Mouse (Mus musculus): ENCODE results near the gene Snap25. TPM values are rescaled to one million over a fixed set of nuclear protein-coding genes. Genes with fewer than 3 reads are reported as not detected.

Snap25 gene
- polyA plus RNA-seq, 1 experiment from 2014 or later: not detected

DNA sequence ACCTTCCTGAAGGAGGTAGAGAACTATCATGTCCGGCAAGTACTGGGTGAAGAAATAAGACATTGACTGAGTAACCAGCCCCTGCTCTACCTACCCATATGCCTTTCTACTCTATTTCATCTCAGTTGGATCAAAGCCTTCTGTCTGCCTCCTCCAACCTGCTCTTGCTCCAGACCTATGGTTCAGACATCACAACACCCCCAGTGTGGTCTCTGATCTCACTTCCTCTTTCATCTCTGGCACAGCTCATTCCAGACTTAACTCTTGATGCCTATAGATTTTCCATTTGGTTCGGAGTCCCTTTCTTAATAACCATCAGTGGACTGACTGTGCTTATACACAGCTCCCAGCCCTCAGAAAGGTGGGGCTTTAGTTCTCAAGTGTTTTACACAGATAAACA is 37.1 kb upstream of the Snap25 start:
- no peak overlapping the region for H3K4me2 ChIP-seq (ENCODE audit: low read depth, low read length)
- no peak overlapping the region for H3K4me3 ChIP-seq (ENCODE audit: low read depth, low read length)
- no peak for ATAC-seq
- WGBS (ENCODE audit: insufficient replicate concordance): 76% methylated on average over 2 of the region's 2 CpGs
- H3K36me3 ChIP-seq (replicated peaks; ENCODE audit: insufficient read depth, low read length): no peaks in the 10 kb centered on the region
- no peaks in the 10 kb centered on the region for H3K27me3 ChIP-seq (ENCODE audit: insufficient read depth, low read length)
- no peak for DNase-seq
- H3K4me1 ChIP-seq (ENCODE audit: insufficient read depth): peaks cover 7% of the 10 kb centered on the region; the same call in 1 of the 2 replicates
- no peak overlapping the region for H3K9ac ChIP-seq (replicated peaks)
- no peaks in the 10 kb centered on the region for H3K9me3 ChIP-seq (ENCODE audit: low read length)
- no peak overlapping the region for H3K27ac ChIP-seq (ENCODE audit: low read depth)
- TF ChIP-seq EP300 (IDR thresholded peaks at IDR 0.05; ENCODE audit: low read depth) (no peak), CTCF (IDR thresholded peaks at IDR 0.05; ENCODE audit: low read depth) (no peak)

DNA sequence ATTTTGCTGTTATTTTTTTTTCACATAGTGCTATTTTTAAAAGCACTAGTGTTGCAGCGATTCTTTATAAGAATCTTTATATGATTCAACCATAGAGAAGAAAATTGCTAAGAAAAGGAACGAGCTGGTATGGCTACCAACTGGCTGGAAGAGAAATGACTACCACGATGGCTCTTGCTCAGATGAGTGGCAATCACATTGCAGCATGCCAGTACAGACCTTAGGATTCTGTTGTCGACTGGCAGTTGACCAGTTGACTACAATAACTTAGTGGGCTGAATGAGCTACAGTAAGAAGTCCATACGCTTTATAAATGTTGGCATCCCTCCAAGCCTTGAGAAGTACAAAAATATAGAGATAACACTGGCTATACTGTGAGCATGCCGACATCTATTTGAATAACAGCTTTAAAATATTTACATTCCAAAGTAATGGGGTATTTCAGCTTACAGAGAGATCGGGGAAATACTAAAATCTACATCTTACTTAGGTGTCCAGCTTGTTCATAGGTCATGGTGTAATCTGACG is 36.3 kb upstream of the Snap25 start:
- no peak for ATAC-seq
- 61% methylated on average over 8 of the region's 8 CpGs for WGBS (ENCODE audit: insufficient replicate concordance)
- no peak overlapping the region for H3K9ac ChIP-seq (replicated peaks)

DNA sequence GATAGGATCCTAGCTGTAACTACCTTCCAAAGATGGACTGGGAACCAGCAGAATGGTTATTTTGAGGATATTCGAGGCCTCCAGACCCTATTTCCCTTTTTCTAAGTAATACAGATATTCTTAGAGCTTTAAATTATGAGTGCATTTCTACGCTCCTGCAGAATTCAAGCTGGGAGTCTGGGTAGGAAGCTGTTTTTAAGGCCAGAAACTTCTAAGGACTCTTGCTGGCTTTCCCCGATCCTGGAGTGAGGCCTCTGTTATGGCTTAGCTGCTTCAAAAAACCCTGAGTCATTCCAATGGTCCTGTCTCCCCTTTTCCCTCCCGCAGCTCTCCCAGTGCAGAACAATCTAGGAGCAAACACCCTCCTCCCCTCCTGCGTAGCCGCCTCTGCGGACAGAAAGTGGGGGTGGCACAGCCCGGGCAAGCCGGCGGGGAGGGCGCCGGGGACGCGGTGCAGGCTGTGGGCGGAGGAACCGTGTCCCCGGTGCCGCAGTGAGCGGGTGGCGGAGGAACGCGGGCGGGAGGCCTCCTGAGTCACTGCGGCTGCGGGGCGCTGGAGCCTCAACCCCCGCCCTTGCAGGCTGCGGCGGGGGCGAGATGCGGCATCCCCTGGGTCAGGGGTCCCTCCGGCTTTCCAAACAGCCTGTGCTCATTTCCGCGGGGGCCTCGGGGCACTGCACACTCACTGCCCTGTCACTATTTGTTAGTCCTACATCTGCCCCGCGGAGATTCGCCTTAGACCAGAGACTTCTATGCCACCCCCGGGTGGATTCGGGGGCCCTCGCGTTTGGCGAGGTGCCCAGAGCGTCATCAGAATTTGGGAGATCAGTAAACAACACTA is 34.7 kb upstream of the Snap25 start:
- peak overlapping the region; percentile 79 for H3K4me2 ChIP-seq (ENCODE audit: low read depth, low read length)
- H3K27me3 ChIP-seq (ENCODE audit: insufficient read depth, low read length): no peaks in the 10 kb centered on the region
- peak; percentile 78 for ATAC-seq
- peak overlapping the region; percentile 81 for H3K27ac ChIP-seq (ENCODE audit: low read depth)
- peak; percentile 58 for DNase-seq
- peak overlapping the region; percentile 54 for H3K4me3 ChIP-seq (ENCODE audit: low read depth, low read length)
- TF ChIP-seq CTCF (IDR thresholded peaks at IDR 0.05; ENCODE audit: low read depth) (no peak), EP300 (IDR thresholded peaks at IDR 0.05; ENCODE audit: low read depth) (no peak)
- no peaks in the 10 kb centered on the region for H3K36me3 ChIP-seq (replicated peaks; ENCODE audit: insufficient read depth, low read length)
- 5% methylated on average over 44 of the region's 44 CpGs for WGBS (ENCODE audit: insufficient replicate concordance)
- no peaks in the 10 kb centered on the region for H3K9me3 ChIP-seq (ENCODE audit: low read length)
- H3K9ac ChIP-seq (replicated peaks): peak overlapping the region; percentile 64
- H3K4me1 ChIP-seq (ENCODE audit: insufficient read depth): peaks cover 7% of the 10 kb centered on the region; the same call in 1 of the 2 replicates

More for the DNA sequence above, 36.3 kb upstream of the Snap25 start:
- H3K27ac ChIP-seq (ENCODE audit: low read depth): no peak overlapping the region
- TF ChIP-seq EP300 (IDR thresholded peaks at IDR 0.05; ENCODE audit: low read depth) (no peak), CTCF (IDR thresholded peaks at IDR 0.05; ENCODE audit: low read depth) (no peak)
- no peaks in the 10 kb centered on the region for H3K9me3 ChIP-seq (ENCODE audit: low read length)
- H3K27me3 ChIP-seq (ENCODE audit: insufficient read depth, low read length): no peaks in the 10 kb centered on the region
- no peaks in the 10 kb centered on the region for H3K36me3 ChIP-seq (replicated peaks; ENCODE audit: insufficient read depth, low read length)
- no peak for DNase-seq
- no peak overlapping the region for H3K4me2 ChIP-seq (ENCODE audit: low read depth, low read length)
- no peak overlapping the region for H3K4me3 ChIP-seq (ENCODE audit: low read depth, low read length)
- H3K4me1 ChIP-seq (ENCODE audit: insufficient read depth): peaks cover 7% of the 10 kb centered on the region; the same call in 1 of the 2 replicates

DNA sequence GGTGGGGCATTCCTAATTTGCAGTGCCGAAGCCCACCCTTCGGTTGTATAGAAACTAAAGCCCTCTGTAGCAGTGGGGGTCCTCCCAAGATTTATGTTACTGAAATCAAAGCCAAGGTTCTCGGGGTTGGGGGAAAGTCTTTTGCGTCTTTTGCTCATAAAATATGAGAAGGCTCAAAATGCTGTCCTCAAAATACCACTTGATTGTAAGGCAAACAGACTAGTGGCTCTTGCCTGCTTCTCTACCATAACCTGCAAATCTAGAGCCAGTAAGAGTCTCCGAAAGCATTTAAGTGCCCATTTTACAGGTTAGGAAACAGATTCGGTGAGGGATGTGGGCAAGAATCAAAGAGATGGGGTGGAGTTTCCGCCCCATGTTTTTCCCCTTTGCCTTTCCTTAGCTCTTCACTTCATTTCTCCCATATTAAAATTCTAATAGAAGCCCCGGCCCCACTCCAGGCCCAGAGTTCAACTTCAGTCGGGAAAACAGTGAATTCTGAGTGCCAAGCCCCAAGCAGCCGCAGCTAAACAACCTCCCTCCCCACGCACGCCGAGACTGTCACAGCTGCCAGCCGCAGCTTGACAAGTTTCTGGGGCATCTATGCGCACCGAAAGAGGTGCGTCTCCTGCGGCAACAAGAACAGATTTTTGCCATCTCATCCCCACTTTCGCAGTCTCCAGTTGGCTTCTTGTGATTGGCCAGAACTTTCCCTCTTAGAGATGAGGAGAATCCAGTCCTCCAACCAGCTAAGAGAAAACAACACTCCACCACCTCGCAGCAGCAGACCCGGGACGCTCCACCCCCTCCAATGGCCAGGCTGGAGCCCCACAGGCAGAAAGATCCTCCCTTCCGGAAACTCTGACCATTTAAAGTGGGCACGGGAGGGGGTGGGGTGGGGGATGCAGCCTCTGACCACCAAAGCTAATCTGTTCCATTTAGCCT is 33.7 kb upstream of the Snap25 start:
- ATAC-seq: peak; percentile 87
- 0 out of 2 replicates have a peak overlapping the region, but pooled peaks have one; percentile 64 for H3K9ac ChIP-seq (replicated peaks)

DNA sequence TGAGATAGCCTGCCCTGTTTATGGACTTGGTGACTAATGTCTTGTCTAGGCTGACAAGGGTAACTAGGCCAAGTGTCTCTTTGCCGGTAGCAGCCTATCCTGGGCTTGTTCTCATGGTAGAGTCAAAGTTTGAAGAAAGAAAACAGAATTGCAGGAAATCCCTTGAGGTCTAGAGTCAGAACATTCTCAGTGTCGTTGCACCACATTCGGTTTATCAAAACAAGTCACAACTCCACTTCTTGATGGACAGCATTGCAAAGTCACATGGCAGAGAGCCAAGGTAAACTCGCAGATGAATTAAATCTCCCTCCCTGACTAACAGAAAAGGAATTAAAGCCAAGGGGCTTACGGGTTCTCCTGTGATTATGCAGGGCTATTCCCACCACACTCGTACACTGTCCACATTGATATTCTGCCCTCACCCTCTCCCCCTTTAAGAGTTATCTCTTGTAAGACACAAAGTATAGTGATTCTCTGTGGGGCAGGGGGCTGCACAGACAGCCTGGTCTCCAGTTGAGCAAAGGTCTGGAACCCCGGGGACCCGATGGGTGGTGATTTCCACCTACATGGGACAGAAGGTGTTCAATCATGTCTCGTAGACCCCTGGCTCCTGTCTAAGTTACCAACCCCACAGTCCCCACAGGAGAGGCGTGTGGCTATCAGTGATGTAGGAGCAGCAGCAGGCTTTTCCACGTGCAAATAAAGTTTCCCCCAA is 30.9 kb upstream of the Snap25 start:
- Histone ChIP-seq H3K36me3 (replicated peaks; ENCODE audit: insufficient read depth, low read length) (no peaks in the 10 kb centered on the region), H3K4me2 (ENCODE audit: low read depth, low read length) (no peak overlapping the region), H3K4me1 (ENCODE audit: insufficient read depth) (peaks cover 7% of the 10 kb centered on the region; the same call in 1 of the 2 replicates), H3K9me3 (ENCODE audit: low read length) (no peaks in the 10 kb centered on the region), H3K4me3 (ENCODE audit: low read depth, low read length) (no peak overlapping the region), H3K27ac (ENCODE audit: low read depth) (peak overlapping the region; percentile 12; the same call in 1 of the 2 replicates), H3K27me3 (ENCODE audit: insufficient read depth, low read length) (no peaks in the 10 kb centered on the region), H3K9ac (replicated peaks) (no peak overlapping the region)
- WGBS (ENCODE audit: insufficient replicate concordance): 55% methylated on average over 11 of the region's 11 CpGs
- TF ChIP-seq EP300 (IDR thresholded peaks at IDR 0.05; ENCODE audit: low read depth): no peak
- no peak for TF ChIP-seq CTCF (IDR thresholded peaks at IDR 0.05; ENCODE audit: low read depth)
- DNase-seq: peak; percentile 24
- no peak for ATAC-seq

More for the DNA sequence above, 33.7 kb upstream of the Snap25 start:
- Histone ChIP-seq H3K4me1 (ENCODE audit: insufficient read depth) (peaks cover 7% of the 10 kb centered on the region; the same call in 1 of the 2 replicates), H3K27ac (ENCODE audit: low read depth) (peak overlapping the region; percentile 81), H3K4me3 (ENCODE audit: low read depth, low read length) (peak overlapping the region; percentile 54), H3K36me3 (replicated peaks; ENCODE audit: insufficient read depth, low read length) (no peaks in the 10 kb centered on the region), H3K27me3 (ENCODE audit: insufficient read depth, low read length) (no peaks in the 10 kb centered on the region), H3K4me2 (ENCODE audit: low read depth, low read length) (peak overlapping the region; percentile 79), H3K9me3 (ENCODE audit: low read length) (no peaks in the 10 kb centered on the region)
- TF ChIP-seq EP300 (IDR thresholded peaks at IDR 0.05; ENCODE audit: low read depth) (no peak), CTCF (IDR thresholded peaks at IDR 0.05; ENCODE audit: low read depth) (no peak)
- 2% methylated on average over 24 of the region's 24 CpGs for WGBS (ENCODE audit: insufficient replicate concordance)
- peak; percentile 58 for DNase-seq
